Mouse (Mus musculus) CH12.LX (cell line): ENCODE measurements around the gene Rtel1. TPM values are rescaled to one million over a fixed set of nuclear protein-coding genes. Genes with fewer than 3 reads are reported as not detected.

ENCODE experiments used
- DNase-seq: peaks from one replicate; pipeline ENCODE4 v3.0.0-alpha.2; 2013; ENCODE audit errors: extremely low read depth
- H3K27ac ChIP-seq: 2 replicates; pipeline ENCODE4 v1.5.1; 2012; ENCODE audit warnings: low read depth, mild to moderate bottlenecking, control low read depth, moderate library complexity; ENCODE audit not compliant: insufficient read depth
- H3K27me3 ChIP-seq: replicated peaks from 2 replicates; pipeline ENCODE3; 2012; ENCODE audit warnings: inconsistent platforms
- H3K36me3 ChIP-seq, 2 experiments: replicated peaks in 1 of 2; 2 replicates each; pipeline versions ENCODE3 to v1.6.1; 2012; ENCODE audit warnings: inconsistent platforms in 1 of 2, low read length in 1 of 2, mild to moderate bottlenecking in 1 of 2, mixed read lengths in 1 of 2, moderate library complexity in 1 of 2; ENCODE audit not compliant: control insufficient read depth in 1 of 2, insufficient read depth in 1 of 2
- H3K4me1 ChIP-seq, 2 experiments: 2 replicates each; pipeline ENCODE4 v1.6.1; 2012; ENCODE audit warnings: inconsistent platforms in 1 of 2, moderate library complexity in 1 of 2; ENCODE audit not compliant: insufficient read depth in 2 of 2, control insufficient read depth in 1 of 2
- H3K4me2 ChIP-seq: 2 replicates; pipeline ENCODE4 v1.6.1; 2012; ENCODE audit warnings: low read depth, mild to moderate bottlenecking, control low read depth; ENCODE audit not compliant: poor library complexity, insufficient read depth, severe bottlenecking
- H3K4me3 ChIP-seq, 3 experiments: fragments of 150-350 bp in 1 of 3; sonication (generic) in 1 of 3; replicated peaks in 1 of 3; 2 replicates each; pipeline versions ENCODE3 to v1.5.1; 2011 to 2012; ENCODE audit warnings: low read depth in 2 of 3, low read length in 2 of 3, mild to moderate bottlenecking in 2 of 3, moderate library complexity in 2 of 3, control low read depth in 1 of 3, improper control_type of control experiment in 1 of 3, inconsistent platforms in 1 of 3, mixed read lengths in 1 of 3; ENCODE audit not compliant: poor library complexity in 1 of 3
- H3K79me2 ChIP-seq: replicated peaks from 2 replicates; pipeline ENCODE4 v1.6.1; 2012; ENCODE audit warnings: mild to moderate bottlenecking, moderate library complexity; ENCODE audit not compliant: control insufficient read depth, poor library complexity, insufficient read depth, severe bottlenecking; ENCODE audit errors: extremely low read depth
- H3K9ac ChIP-seq: 2 replicates; pipeline ENCODE4 v1.6.1; 2012; ENCODE audit warnings: low read depth, mild to moderate bottlenecking, control low read depth, moderate library complexity; ENCODE audit not compliant: insufficient read depth
- H3K9me3 ChIP-seq: replicated peaks from 2 replicates; pipeline ENCODE3; 2012; ENCODE audit warnings: low read length, inconsistent platforms, mixed read lengths
- BHLHE40 ChIP-seq: IDR thresholded peaks from 2 replicates; pipeline ENCODE4 v1.6.1; 2011; ENCODE audit warnings: mild to moderate bottlenecking, low read depth, low read length, improper control_type of control experiment
- CHD1 ChIP-seq: IDR thresholded peaks from 2 replicates; pipeline ENCODE4 v1.6.1; 2012; ENCODE audit warnings: low read depth, low read length, improper control_type of control experiment, inconsistent platforms
- CTCF ChIP-seq, 2 experiments: IDR thresholded peaks in 1 of 2; conservative IDR thresholded peaks in 1 of 2; 2 replicates each; pipeline ENCODE4 v1.5.1; 2011 to 2012; ENCODE audit warnings: low read depth in 2 of 2, low read length in 2 of 2, improper control_type of control experiment in 1 of 2, inconsistent platforms in 1 of 2, mild to moderate bottlenecking in 1 of 2, moderate library complexity in 1 of 2
- ELF1 ChIP-seq: IDR thresholded peaks from 2 replicates; pipeline ENCODE4 v1.6.1; 2014; ENCODE audit warnings: low read depth, mild to moderate bottlenecking, inconsistent platforms, low read length, improper control_type of control experiment
- EP300 ChIP-seq: IDR thresholded peaks from 2 replicates; pipeline ENCODE4 v1.6.1; 2011; ENCODE audit warnings: low read length, improper control_type of control experiment
- ETS1 ChIP-seq: conservative IDR thresholded peaks from 2 replicates; pipeline ENCODE4 v1.6.1; 2012; ENCODE audit warnings: low read depth, mild to moderate bottlenecking, inconsistent platforms, low read length, improper control_type of control experiment, moderate library complexity
- GABPA ChIP-seq: IDR thresholded peaks from 2 replicates; pipeline ENCODE4 v1.6.1; 2012; ENCODE audit warnings: low read depth, low read length, improper control_type of control experiment, inconsistent platforms; ENCODE audit not compliant: insufficient replicate concordance
- HCFC1 ChIP-seq: IDR thresholded peaks from 2 replicates; pipeline ENCODE4 v1.6.1; 2012; ENCODE audit warnings: low read depth, mild to moderate bottlenecking, inconsistent platforms, low read length, improper control_type of control experiment
- IRF4 ChIP-seq: IDR thresholded peaks from 2 replicates; pipeline ENCODE4 v1.6.1; 2014; ENCODE audit warnings: low read depth, mild to moderate bottlenecking, inconsistent platforms, low read length, improper control_type of control experiment
- JUN ChIP-seq: IDR thresholded peaks from 2 replicates; pipeline ENCODE4 v1.6.1; 2011; ENCODE audit warnings: low read depth, mild to moderate bottlenecking, low read length, improper control_type of control experiment, moderate library complexity; ENCODE audit not compliant: insufficient read depth
- JUND ChIP-seq: conservative IDR thresholded peaks from 2 replicates; pipeline ENCODE4 v1.6.1; 2011; ENCODE audit warnings: low read depth, low read length, improper control_type of control experiment
- MAFK ChIP-seq: IDR thresholded peaks from 2 replicates; pipeline ENCODE4 v1.6.1; 2011; ENCODE audit warnings: low read length, improper control_type of control experiment; ENCODE audit not compliant: insufficient replicate concordance
- MXI1 ChIP-seq: IDR thresholded peaks from 2 replicates; pipeline ENCODE4 v1.6.1; 2011; ENCODE audit warnings: mild to moderate bottlenecking, low read depth, low read length, improper control_type of control experiment
- NELFE ChIP-seq: IDR thresholded peaks from 2 replicates; pipeline ENCODE4 v1.6.1; 2011; ENCODE audit warnings: low read depth, low read length, improper control_type of control experiment
- NRF1 ChIP-seq: IDR thresholded peaks from 2 replicates; pipeline ENCODE4 v1.6.1; 2014; ENCODE audit warnings: low read depth, mild to moderate bottlenecking, inconsistent platforms, low read length, improper control_type of control experiment, moderate library complexity
- PAX5 ChIP-seq: IDR thresholded peaks from 2 replicates; pipeline ENCODE4 v1.6.1; 2012; ENCODE audit warnings: low read length, inconsistent platforms, mixed read lengths
- POLR2AphosphoS2 ChIP-seq: IDR thresholded peaks from 2 replicates; pipeline ENCODE4 v1.6.1; 2011; ENCODE audit warnings: low read depth, low read length, improper control_type of control experiment
- RAD21 ChIP-seq: IDR thresholded peaks from 2 replicates; pipeline ENCODE4 v1.6.1; 2011; ENCODE audit warnings: low read depth, mild to moderate bottlenecking, low read length, improper control_type of control experiment, moderate library complexity
- RCOR1 ChIP-seq: conservative IDR thresholded peaks from 2 replicates; pipeline ENCODE4 v1.6.1; 2012; ENCODE audit warnings: low read depth, mild to moderate bottlenecking, inconsistent platforms, low read length, improper control_type of control experiment
- SMC3 ChIP-seq: IDR thresholded peaks from 2 replicates; pipeline ENCODE4 v1.6.1; 2011; ENCODE audit warnings: low read depth, low read length, improper control_type of control experiment
- TBP ChIP-seq: conservative IDR thresholded peaks from 2 replicates; pipeline ENCODE4 v1.6.1; 2011; ENCODE audit warnings: low read depth, low read length, improper control_type of control experiment
- UBTF ChIP-seq: IDR thresholded peaks from 2 replicates; pipeline ENCODE4 v1.6.1; 2012; ENCODE audit warnings: low read depth, mild to moderate bottlenecking, inconsistent platforms, low read length, improper control_type of control experiment, moderate library complexity
- USF1 ChIP-seq: IDR thresholded peaks from 2 replicates; pipeline ENCODE4 v1.6.1; 2014; ENCODE audit warnings: low read depth, mild to moderate bottlenecking, inconsistent platforms, low read length, improper control_type of control experiment
- USF2 ChIP-seq: conservative IDR thresholded peaks from 2 replicates; pipeline ENCODE4 v1.6.1; 2011; ENCODE audit warnings: low read depth, low read length, improper control_type of control experiment
- ZC3H11A ChIP-seq: IDR thresholded peaks from 2 replicates; pipeline ENCODE4 v1.6.1; 2012; ENCODE audit warnings: low read depth, mild to moderate bottlenecking, inconsistent platforms, low read length, improper control_type of control experiment
- ZKSCAN1 ChIP-seq: IDR thresholded peaks from 2 replicates; pipeline ENCODE4 v1.6.1; 2012; ENCODE audit warnings: low read depth, inconsistent platforms, low read length, improper control_type of control experiment, borderline replicate concordance
- ZMIZ1 ChIP-seq: IDR thresholded peaks from 2 replicates; pipeline ENCODE4 v1.6.1; 2012; ENCODE audit warnings: low read depth, mild to moderate bottlenecking, inconsistent platforms, low read length, improper control_type of control experiment
- dilution Hi-C: fragments of 300-500 bp; cut with MboI; formaldehyde crosslinking; loops from 2 replicates; pipeline ENCODE4 v1.14.3; 2020; ENCODE audit warnings: low sequenced_read_pairs; ENCODE audit not compliant: extremely low pct_unique_long_range_greater_than_20kb, extremely low pct_ligation_motif_present
- in situ Hi-C: fragments of 300-500 bp; cut with MboI; formaldehyde crosslinking; loops from 3 replicates; pipeline ENCODE4 v1.14.3; 2019; ENCODE audit warnings: low sequenced_read_pairs, low pct_ligation_motif_present, low pct_unique_long_range_greater_than_20kb, mixed read lengths
- polyA plus RNA-seq: library from polyadenylated mRNA; unstranded; fragments of >175 nt; gene quantifications from 2 replicates; pipeline ENCODE4 v1.2.1, GENCODE M21; 2012; ENCODE audit warnings: low read depth; ENCODE audit not compliant: insufficient read length
- total RNA-seq, 2 experiments: library from RNA; depleted of rRNA; stranded (reverse); fragments of 300-350 nt in 1 of 2; fragments of >200 nt in 1 of 2; gene quantifications; 2 replicates each; pipeline ENCODE4 v1.2.3; 2012 to 2014

Gene Rtel1
- total and polyA plus RNA-seq, 3 experiments, result 65.4 to 89.2 (median 67.6) TPM

DNA sequence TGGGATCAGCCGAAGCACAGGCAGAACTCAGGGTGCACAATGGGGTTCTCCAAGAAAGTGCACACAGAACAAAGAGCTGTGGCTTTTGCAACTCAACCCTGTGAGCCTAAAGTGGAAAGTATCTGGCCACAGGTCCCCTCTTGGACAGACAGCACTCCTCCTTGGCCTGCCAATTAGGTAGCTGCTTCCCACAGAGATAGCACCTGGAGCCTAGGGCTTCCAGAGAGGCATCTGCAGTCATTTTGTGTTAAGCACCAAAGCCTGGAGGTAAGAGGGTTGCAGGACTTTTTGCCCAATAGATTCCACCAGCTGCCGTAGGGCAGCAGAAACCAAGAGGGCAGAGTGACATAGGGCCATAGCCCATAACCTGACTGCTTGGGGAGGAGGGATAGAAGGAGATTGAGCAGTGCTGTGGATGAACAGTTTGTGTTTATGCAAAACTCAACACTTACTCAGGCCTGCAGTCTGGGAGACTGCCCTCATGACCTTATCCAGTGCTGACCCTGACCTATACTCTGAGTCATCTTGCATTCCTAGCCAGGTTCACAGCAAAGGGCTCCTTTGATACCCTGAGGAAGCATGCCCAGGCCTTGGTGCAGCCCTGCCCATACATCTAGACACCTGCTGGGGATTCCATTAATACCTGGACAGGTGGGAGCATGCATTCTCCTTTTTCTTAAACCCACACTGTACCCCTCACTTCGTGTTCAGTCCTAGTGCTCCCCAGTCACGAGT is 70.8 kb downstream of the Rtel1 start:
- peaks cover 30 to 86% of the 10 kb centered on the region in 2 experiments for H3K36me3 ChIP-seq
- in situ Hi-C loops, result loop anchor here (5.0 kb wide), 2 partner anchors 97 to 187 kb away; no protein-coding TSS in a partner anchor

GRCm38 (mm10) chr2:181391022-181391421 is 71.5 kb downstream of the Rtel1 start:
- dilution Hi-C loops, result no loop called here
- TF ChIP-seq EP300, result no peak
- no peak for TF ChIP-seq ETS1
- no peak for TF ChIP-seq USF2
- no peak for TF ChIP-seq ZC3H11A
- TF ChIP-seq GABPA, result no peak
- no peak for TF ChIP-seq UBTF
- TF ChIP-seq ZMIZ1, result no peak
- TF ChIP-seq IRF4, result no peak
- TF ChIP-seq CTCF (conservative IDR thresholded peaks at IDR 0.05 in 1 of 2, IDR thresholded peaks at IDR 0.05 in 1 of 2; ENCODE audit: low read depth in 2 of 2, low read length in 2 of 2), result no peak
- TF ChIP-seq CHD1, result no peak
- no peak for TF ChIP-seq USF1
- no peak for TF ChIP-seq HCFC1
- no peak for TF ChIP-seq ELF1
- no peak for TF ChIP-seq NRF1
- TF ChIP-seq MAFK, result no peak
- no peak for TF ChIP-seq RAD21
- TF ChIP-seq MXI1, result no peak
- TF ChIP-seq SMC3, result no peak
- TF ChIP-seq, all 38 proteins: peak for 0

More for the DNA sequence above, 70.8 kb downstream of the Rtel1 start:
- H3K79me2 ChIP-seq, result no peaks in the 10 kb centered on the region
- no peak overlapping the region for H3K9ac ChIP-seq
- no peaks in the 10 kb centered on the region for H3K27me3 ChIP-seq
- no peaks in the 10 kb centered on the region for H3K9me3 ChIP-seq
- DNase-seq, result no peak
- H3K4me1 ChIP-seq, result no peaks in the 10 kb centered on the region
- TF ChIP-seq JUND (no peak), USF2 (no peak), ZKSCAN1 (no peak), MAFK (no peak), PAX5 (no peak), CTCF (conservative IDR thresholded peaks at IDR 0.05 in 1 of 2, IDR thresholded peaks at IDR 0.05 in 1 of 2; ENCODE audit: low read depth in 2 of 2, low read length in 2 of 2) (no peak), TBP (no peak), SMC3 (no peak), CHD1 (no peak), RCOR1 (no peak), POLR2AphosphoS2 (no peak), NELFE (no peak), NRF1 (no peak), BHLHE40 (no peak), JUN (no peak), HCFC1 (no peak), GABPA (no peak)
- H3K4me3 ChIP-seq, result no peak overlapping the region
- no peak overlapping the region for H3K4me2 ChIP-seq
- H3K27ac ChIP-seq, result no peak overlapping the region
- dilution Hi-C loops, result no loop called here

More at GRCm38 (mm10) chr2:181391022-181391421, 71.5 kb downstream of the Rtel1 start:
- Histone ChIP-seq H3K27ac (no peak overlapping the region), H3K4me2 (no peak overlapping the region), H3K36me3 (peaks cover 26 to 83% of the 10 kb centered on the region in 2 experiments), H3K9me3 (no peaks in the 10 kb centered on the region), H3K4me1 (no peaks in the 10 kb centered on the region), H3K9ac (no peak overlapping the region), H3K4me3 (no peak overlapping the region), H3K27me3 (no peaks in the 10 kb centered on the region), H3K79me2 (no peaks in the 10 kb centered on the region)
- no peak for DNase-seq
- in situ Hi-C loops, result loop anchor here (5.0 kb wide), 2 partner anchors 96 to 186 kb away; no protein-coding TSS in a partner anchor
